7 mouse cellular contexts compared by ENCODE assay signal in genomic region chr2:18026116-18026947, GRCm38 (mm10). TPM values are rescaled to one million over a fixed set of nuclear protein-coding genes. Genes with fewer than 3 reads are reported as not detected.
DNase-seq lines count a peak whose midpoint lies in the region; ATAC-seq and TF ChIP-seq lines count a peak whose summit lies in the region.

No protein-coding gene starts in this region.

- H3K27ac ChIP-seq in forebrain, embryonic 16.5 days (ENCODE audit: low read length) = peak overlapping the region; percentile 22
- peak overlapping the region; percentile 100 for H3K27ac ChIP-seq in hindbrain, embryonic 10.5 days
- H3K27ac ChIP-seq in limb, embryonic 14.5 days (replicated peaks; ENCODE audit: low read depth, low read length) = peak overlapping the region; percentile 97
- H3K27ac ChIP-seq in midbrain, embryonic 15.5 days = peak overlapping the region; percentile 95
- peak overlapping the region; percentile 1; the same call in 1 of the 2 replicates for H3K27ac ChIP-seq in stomach, postnatal 0 days (replicated peaks)

- peak overlapping the region; percentile 20 for H3K9ac ChIP-seq in forebrain, embryonic 16.5 days (replicated peaks; ENCODE audit: low read depth, low read length)
- peak overlapping the region; percentile 37 for H3K9ac ChIP-seq in limb, embryonic 14.5 days (ENCODE audit: low read depth, low read length, severe bottlenecking)
- peak overlapping the region; percentile 66 for H3K9ac ChIP-seq in midbrain, embryonic 15.5 days
- peak overlapping the region; percentile 67 for H3K9ac ChIP-seq in stomach, postnatal 0 days (ENCODE audit: low read length)

- no peak for TF ChIP-seq POLR2A in limb, embryonic 14.5 days (IDR thresholded peaks at IDR 0.05; ENCODE audit: borderline replicate concordance, extremely low read depth, insufficient read depth, insufficient read length)

- H3K4me3 ChIP-seq in forebrain, embryonic 16.5 days (replicated peaks; ENCODE audit: low read length) = peak overlapping the region; percentile 70
- peak overlapping the region; percentile 81 for H3K4me3 ChIP-seq in hindbrain, embryonic 10.5 days
- peak overlapping the region; percentile 59 for H3K4me3 ChIP-seq in limb, embryonic 14.5 days (replicated peaks; ENCODE audit: low read length)
- H3K4me3 ChIP-seq in midbrain, embryonic 15.5 days = peak overlapping the region; percentile 62
- H3K4me3 ChIP-seq in stomach, postnatal 0 days (ENCODE audit: low read depth, low read length) = peak overlapping the region; percentile 66

- no peak for TF ChIP-seq EP300 in stomach, postnatal 0 days (optimal IDR thresholded peaks at IDR 0.05)

- peak; percentile 89 for DNase-seq in R1 (ENCODE audit: low read depth, low spot score)
- peak; percentile 39 for DNase-seq in brain, embryonic 18.5 days (ENCODE audit: low read depth, low spot score)
- DNase-seq in hindbrain, embryonic 10.5 days (ENCODE audit: low spot score) = peak; percentile 76
- no peak for DNase-seq in limb, embryonic 14.5 days (ENCODE audit: low spot score)
- peak; percentile 64 for DNase-seq in stomach, postnatal 0 days (ENCODE audit: low spot score)

- ATAC-seq in forebrain, embryonic 16.5 days = peak; percentile 22
- ATAC-seq in limb, embryonic 14.5 days (ENCODE audit: low FRiP score, low read depth) = peak; percentile 13; the same call in 1 of the 2 replicates
- ATAC-seq in midbrain, embryonic 15.5 days (replicated peaks) = peak; percentile 28
- ATAC-seq in stomach, postnatal 0 days (ENCODE audit: low FRiP score, low TSS enrichment) = no peak

- peak overlapping the region; percentile 61 for H3K4me2 ChIP-seq in forebrain, embryonic 16.5 days (ENCODE audit: low read length)
- peak overlapping the region; percentile 98 for H3K4me2 ChIP-seq in limb, embryonic 14.5 days (replicated peaks; ENCODE audit: low read depth, low read length, severe bottlenecking)
- peak overlapping the region; percentile 98 for H3K4me2 ChIP-seq in midbrain, embryonic 15.5 days
- H3K4me2 ChIP-seq in stomach, postnatal 0 days (replicated peaks; ENCODE audit: low read depth) = peak overlapping the region; percentile 99

- H3K4me1 ChIP-seq in forebrain, embryonic 16.5 days (replicated peaks; ENCODE audit: control insufficient read depth, insufficient read depth, low read length) = peaks cover 26% of the 10 kb centered on the region
- peaks cover 62% of the 10 kb centered on the region for H3K4me1 ChIP-seq in hindbrain, embryonic 10.5 days (replicated peaks)
- peaks cover 16% of the 10 kb centered on the region for H3K4me1 ChIP-seq in limb, embryonic 14.5 days (ENCODE audit: control insufficient read depth, insufficient read depth, low read length)
- H3K4me1 ChIP-seq in midbrain, embryonic 15.5 days = peaks cover 29% of the 10 kb centered on the region
- H3K4me1 ChIP-seq in stomach, postnatal 0 days (replicated peaks; ENCODE audit: control insufficient read depth, insufficient read depth) = no peaks in the 10 kb centered on the region

- H3K36me3 ChIP-seq in forebrain, embryonic 16.5 days (ENCODE audit: control insufficient read depth, insufficient read depth) = no peaks in the 10 kb centered on the region
- no peaks in the 10 kb centered on the region for H3K36me3 ChIP-seq in hindbrain, embryonic 10.5 days
- H3K36me3 ChIP-seq in limb, embryonic 14.5 days (ENCODE audit: control insufficient read depth, insufficient read depth, low read length) = no peaks in the 10 kb centered on the region
- H3K36me3 ChIP-seq in midbrain, embryonic 15.5 days (replicated peaks) = no peaks in the 10 kb centered on the region
- no peaks in the 10 kb centered on the region for H3K36me3 ChIP-seq in stomach, postnatal 0 days (ENCODE audit: control insufficient read depth, insufficient read depth, low read length)

- no peaks in the 10 kb centered on the region for H3K9me3 ChIP-seq in forebrain, embryonic 16.5 days (ENCODE audit: control insufficient read depth, low read length)
- no peaks in the 10 kb centered on the region for H3K9me3 ChIP-seq in hindbrain, embryonic 10.5 days
- no peaks in the 10 kb centered on the region for H3K9me3 ChIP-seq in limb, embryonic 14.5 days (ENCODE audit: control insufficient read depth, low read length)
- no peaks in the 10 kb centered on the region for H3K9me3 ChIP-seq in midbrain, embryonic 15.5 days
- H3K9me3 ChIP-seq in stomach, postnatal 0 days (ENCODE audit: control insufficient read depth, low read length) = no peaks in the 10 kb centered on the region

- H3K27me3 ChIP-seq in forebrain, embryonic 16.5 days (replicated peaks; ENCODE audit: control insufficient read depth, insufficient read depth, low read length) = no peaks in the 10 kb centered on the region
- H3K27me3 ChIP-seq in hindbrain, embryonic 10.5 days (ENCODE audit: insufficient read depth, poor library complexity, severe bottlenecking) = no peaks in the 10 kb centered on the region
- no peaks in the 10 kb centered on the region for H3K27me3 ChIP-seq in limb, embryonic 14.5 days (ENCODE audit: control insufficient read depth, insufficient read depth, low read length)
- no peaks in the 10 kb centered on the region for H3K27me3 ChIP-seq in midbrain, embryonic 15.5 days (replicated peaks)
- no peaks in the 10 kb centered on the region for H3K27me3 ChIP-seq in stomach, postnatal 0 days (ENCODE audit: control insufficient read depth, insufficient read depth, low read length)

- under 1% methylated on average over 44 of the region's 44 CpGs for WGBS in forebrain, embryonic 16.5 days
- WGBS in hindbrain, embryonic 10.5 days = under 1% methylated on average over 44 of the region's 44 CpGs
- under 1% methylated on average over 44 of the region's 44 CpGs for WGBS in limb, embryonic 14.5 days
- 1% methylated on average over 44 of the region's 44 CpGs for WGBS in midbrain, embryonic 15.5 days
- under 1% methylated on average over 44 of the region's 44 CpGs for WGBS in stomach, postnatal 0 days

- peak; percentile 10; the same call in 1 of the 2 replicates for TF ChIP-seq CTCF in stomach, postnatal 0 days (IDR thresholded peaks at IDR 0.05; ENCODE audit: low read depth)

RNA-seq across cellular contexts. Expression of gene A930004D18Rik, which starts 11.2 kb away (rescaled TPM):
- polyA plus RNA-seq in forebrain, embryonic 16.5 days (2015; fragmentation: Nextera tagmentation; extraction: Ambion mirVana) = 9.6 and 14.1 TPM in 2 replicates
- 17.5 and 22.5 TPM in 2 replicates for polyA plus RNA-seq in hindbrain, embryonic 10.5 days (2016; fragmentation: Nextera tagmentation; extraction: Ambion mirVana)
- 8.8 and 10.8 TPM in 2 replicates for polyA plus RNA-seq in limb, embryonic 14.5 days (2012; rRNA removed)
- 13.0 and 14.2 TPM in 2 replicates for polyA plus RNA-seq in limb, embryonic 14.5 days (2014; fragmentation: Nextera tagmentation; extraction: Ambion mirVana)
- polyA plus RNA-seq in midbrain, embryonic 15.5 days (2015; fragmentation: Nextera tagmentation; extraction: Ambion mirVana) = 8.1 and 11.8 TPM in 2 replicates
- polyA plus RNA-seq in stomach, postnatal 0 days (2015; fragmentation: Nextera tagmentation; extraction: Ambion mirVana) = 7.5 and 9.4 TPM in 2 replicates

RNA-seq across cellular contexts. Expression of gene Skida1, which starts 22.5 kb away (rescaled TPM):
- polyA plus RNA-seq in forebrain, embryonic 16.5 days (2015; fragmentation: Nextera tagmentation; extraction: Ambion mirVana) = 9.8 and 13.4 TPM in 2 replicates
- 19.3 and 21.9 TPM in 2 replicates for polyA plus RNA-seq in hindbrain, embryonic 10.5 days (2016; fragmentation: Nextera tagmentation; extraction: Ambion mirVana)
- 18.7 and 19.0 TPM in 2 replicates for polyA plus RNA-seq in limb, embryonic 14.5 days (2012; rRNA removed)
- polyA plus RNA-seq in limb, embryonic 14.5 days (2014; fragmentation: Nextera tagmentation; extraction: Ambion mirVana) = 7.9 and 8.2 TPM in 2 replicates
- 8.1 and 9.0 TPM in 2 replicates for polyA plus RNA-seq in midbrain, embryonic 15.5 days (2015; fragmentation: Nextera tagmentation; extraction: Ambion mirVana)
- 1.5 and 1.9 TPM in 2 replicates for polyA plus RNA-seq in stomach, postnatal 0 days (2015; fragmentation: Nextera tagmentation; extraction: Ambion mirVana)

RNA-seq across cellular contexts. Expression of gene Mllt10, which starts 28.7 kb away (rescaled TPM):
- polyA plus RNA-seq in forebrain, embryonic 16.5 days (2015; fragmentation: Nextera tagmentation; extraction: Ambion mirVana) = 53.8 and 56.0 TPM in 2 replicates
- 65.0 and 66.0 TPM in 2 replicates for polyA plus RNA-seq in hindbrain, embryonic 10.5 days (2016; fragmentation: Nextera tagmentation; extraction: Ambion mirVana)
- polyA plus RNA-seq in limb, embryonic 14.5 days (2012; rRNA removed) = 52.7 and 59.4 TPM in 2 replicates
- polyA plus RNA-seq in limb, embryonic 14.5 days (2014; fragmentation: Nextera tagmentation; extraction: Ambion mirVana) = 33.4 and 38.0 TPM in 2 replicates
- 49.9 and 53.1 TPM in 2 replicates for polyA plus RNA-seq in midbrain, embryonic 15.5 days (2015; fragmentation: Nextera tagmentation; extraction: Ambion mirVana)
- polyA plus RNA-seq in stomach, postnatal 0 days (2015; fragmentation: Nextera tagmentation; extraction: Ambion mirVana) = 25.9 and 27.4 TPM in 2 replicates

RNA-seq across cellular contexts. Expression of gene H2al2a, which starts 29.6 kb away (rescaled TPM):
- polyA plus RNA-seq in forebrain, embryonic 16.5 days (2015; fragmentation: Nextera tagmentation; extraction: Ambion mirVana) = not detected in 2 replicates
- polyA plus RNA-seq in hindbrain, embryonic 10.5 days (2016; fragmentation: Nextera tagmentation; extraction: Ambion mirVana) = not detected in 2 replicates
- polyA plus RNA-seq in limb, embryonic 14.5 days (2012; rRNA removed) = not detected in 2 replicates
- polyA plus RNA-seq in limb, embryonic 14.5 days (2014; fragmentation: Nextera tagmentation; extraction: Ambion mirVana) = not detected in 2 replicates
- not detected in 2 replicates for polyA plus RNA-seq in midbrain, embryonic 15.5 days (2015; fragmentation: Nextera tagmentation; extraction: Ambion mirVana)
- not detected in 2 replicates for polyA plus RNA-seq in stomach, postnatal 0 days (2015; fragmentation: Nextera tagmentation; extraction: Ambion mirVana)

Comparison
In these comparisons a context has a peak if more than half of its experiments do, and no peak if none do; other contexts are left out.
1. H3K27ac ChIP-seq: peak in every context shown above with its lines; median percentile 100 in hindbrain, embryonic 10.5 days; 97 in limb, embryonic 14.5 days; 95 in midbrain, embryonic 15.5 days; 22 in forebrain, embryonic 16.5 days; 1 in stomach, postnatal 0 days.